Mouse (Mus musculus): ENCODE results near the gene Lcmt1. TPM values are rescaled to one million over a fixed set of nuclear protein-coding genes. Genes with fewer than 3 reads are reported as not detected.

Gene Lcmt1
- 17.1 TPM for total RNA-seq (2023)

GRCm38 (mm10) chr7:123369759-123370481 lies at the start of gene Lcmt1, which contains the start of gene Arhgap17:
Gene Lcmt1 (plus strand): TSS chr7:123369784.
Gene Arhgap17 (minus strand): TSS chr7:123369915.

GRCm38 (mm10) chr7:123462070-123462501 lies 92.5 kb downstream of the Lcmt1 start, which contains the start of gene Aqp8:
Gene Aqp8 (plus strand): TSS chr7:123462291.

Other genes with a start within 250 kb of the Lcmt1 start
- gene Tnrc6a, start 245.9 kb upstream of the Lcmt1 start, total RNA-seq (2023) = 108 TPM
- gene Slc5a11, start 155.0 kb upstream of the Lcmt1 start, total RNA-seq (2023) = not detected
- 55.6 TPM for gene Arhgap17, start 131 bp downstream of the Lcmt1 start, total RNA-seq (2023)
- gene Aqp8, start 92.5 kb downstream of the Lcmt1 start, total RNA-seq (2023) = not detected
- 0.12 TPM for gene Zkscan2, start 130.7 kb downstream of the Lcmt1 start, total RNA-seq (2023)